Mouse (Mus musculus) Patski (cell line): ENCODE data around the gene Usp30. TPM values are rescaled to one million over a fixed set of nuclear protein-coding genes. Genes with fewer than 3 reads are reported as not detected.

Experiments
- ATAC-seq: fragments of 100-300 bp; one replicate; pipeline ENCODE4 v1.8.0; 2021
- CTCF ChIA-PET: fragments of 350-600 bp; sonication (Branson Sonifier 250); formaldehyde crosslinking; loops from one replicate; lab custom pipeline; 2022; ENCODE audit warnings: inconsistent platforms; lab: Charles Lee
- POLR2A ChIA-PET: fragments of 350-600 bp; sonication (Branson Sonifier 250); formaldehyde crosslinking; loops from one replicate; lab custom pipeline; 2022; ENCODE audit warnings: antibody characterized with exemption, inconsistent platforms; lab: Charles Lee
- DNase-seq: peaks from one replicate; pipeline ENCODE4 v3.0.0-alpha.2; 2011; ENCODE audit warnings: low read depth, low spot score
- H3K27me3 ChIP-seq: fragments of 371-371 bp; one replicate; pipeline ENCODE4 v1.5.1; 2021
- CTCF ChIP-seq: fragments of 100-300 bp; IDR thresholded peaks from one replicate; pipeline ENCODE4 v1.5.1; 2021
- in situ Hi-C: fragments of 300-500 bp; cut with MboI; formaldehyde crosslinking; loops from 3 replicates; pipeline ENCODE4 v1.11.1; 2018; ENCODE audit warnings: low pct_unique_long_range_greater_than_20kb, mixed read lengths
- polyA plus RNA-seq: library from polyadenylated mRNA; unstranded; gene quantifications from one replicate; pipeline ENCODE4 v1.2.3, GENCODE M21; 2021

Gene Usp30
- 36.2 TPM for polyA plus RNA-seq

- CTCF ChIA-PET = interaction anchor here (1.3 kb wide), 1 partner anchor 13 kb away, joined by 3 read pairs; no protein-coding TSS in a partner anchor
These were observed at the start of gene Usp30 for GRCm38 (mm10) chr5:114065161-114065560. Usp30 (plus strand) TSS chr5:114065461.

GRCm38 (mm10) chr5:114024390-114024789 lies 40.9 kb upstream of the Usp30 start:
- in situ Hi-C loops = no loop called here
- TF ChIP-seq CTCF = no peak
- POLR2A ChIA-PET = no interaction called here
- CTCF ChIA-PET = no interaction called here
- DNase-seq (no peak), ATAC-seq (no peak)
- no peaks in the 10 kb centered on the region for H3K27me3 ChIP-seq

More at GRCm38 (mm10) chr5:114065161-114065560, at the start of gene Usp30:
- DNase-seq (no peak), ATAC-seq (no peak)
- H3K27me3 ChIP-seq = no peaks in the 10 kb centered on the region
- in situ Hi-C loops = no loop called here
- POLR2A ChIA-PET = no interaction called here
- TF ChIP-seq CTCF = no peak

- in situ Hi-C loops = no loop called here
- ChIA-PET CTCF (no interaction called here), POLR2A (no interaction called here)
- TF ChIP-seq CTCF = no peak
- DNase-seq (no peak), ATAC-seq (no peak)
- H3K27me3 ChIP-seq = no peaks in the 10 kb centered on the region
These were observed 40.4 kb upstream of the Usp30 start for GRCm38 (mm10) chr5:114024885-114025284.

- ATAC-seq = no peak
- ChIA-PET CTCF (no interaction called here), POLR2A (no interaction called here)
- no peaks in the 10 kb centered on the region for H3K27me3 ChIP-seq
- in situ Hi-C loops = no loop called here
- DNase-seq = no peak
- no peak for TF ChIP-seq CTCF
These were observed 37.9 kb upstream of the Usp30 start for GRCm38 (mm10) chr5:114027217-114027944.

GRCm38 (mm10) chr5:114028111-114028510 lies 37.1 kb upstream of the Usp30 start:
- POLR2A ChIA-PET = no interaction called here
- CTCF ChIA-PET = no interaction called here

GRCm38 (mm10) chr5:114030652-114031051 lies 34.6 kb upstream of the Usp30 start:
- no peak for ATAC-seq
- no peak for TF ChIP-seq CTCF
- DNase-seq = no peak
- H3K27me3 ChIP-seq = no peaks in the 10 kb centered on the region
- in situ Hi-C loops = no loop called here
- ChIA-PET POLR2A (no interaction called here), CTCF (interaction anchor here (1.5 to 3.0 kb wide), 2 partner anchors 16 kb away, joined by 4 to 9 read pairs; no protein-coding TSS in a partner anchor)

More at GRCm38 (mm10) chr5:114028111-114028510, 37.1 kb upstream of the Usp30 start:
- in situ Hi-C loops = no loop called here
- no peaks in the 10 kb centered on the region for H3K27me3 ChIP-seq
- DNase-seq (no peak), ATAC-seq (no peak)
- no peak for TF ChIP-seq CTCF

GRCm38 (mm10) chr5:114032161-114032763 lies 33.0 kb upstream of the Usp30 start:
- no peak for TF ChIP-seq CTCF
- in situ Hi-C loops = no loop called here
- ATAC-seq = no peak

GRCm38 (mm10) chr5:114034393-114034792 lies 30.9 kb upstream of the Usp30 start:
- DNase-seq (no peak), ATAC-seq (no peak)
- ChIA-PET CTCF (interaction anchor here (1.1 kb wide), 1 partner anchor 11 kb away, joined by 3 read pairs; no protein-coding TSS in a partner anchor), POLR2A (no interaction called here)
- H3K27me3 ChIP-seq = no peaks in the 10 kb centered on the region
- in situ Hi-C loops = no loop called here
- no peak for TF ChIP-seq CTCF

More at GRCm38 (mm10) chr5:114032161-114032763, 33.0 kb upstream of the Usp30 start:
- POLR2A ChIA-PET = no interaction called here
- CTCF ChIA-PET = interaction anchor here (3.0 kb wide), 1 partner anchor 15 kb away, joined by 9 read pairs; no protein-coding TSS in a partner anchor
- no peak for DNase-seq
- no peaks in the 10 kb centered on the region for H3K27me3 ChIP-seq

GRCm38 (mm10) chr5:114035111-114035510 lies 30.1 kb upstream of the Usp30 start:
- TF ChIP-seq CTCF = no peak
- POLR2A ChIA-PET = no interaction called here
- in situ Hi-C loops = no loop called here
- peak; percentile 50 for DNase-seq
- ATAC-seq = peak; percentile 15
- no peaks in the 10 kb centered on the region for H3K27me3 ChIP-seq
- CTCF ChIA-PET = interaction anchor here (1.1 kb wide), 1 partner anchor 10 kb away, joined by 3 read pairs; no protein-coding TSS in a partner anchor

- no peak for TF ChIP-seq CTCF
- CTCF ChIA-PET = no interaction called here
- in situ Hi-C loops = no loop called here
These were observed 24.8 kb upstream of the Usp30 start for GRCm38 (mm10) chr5:114040508-114040907.

GRCm38 (mm10) chr5:114040911-114041310 lies 24.4 kb upstream of the Usp30 start:
- DNase-seq = no peak
- H3K27me3 ChIP-seq = no peaks in the 10 kb centered on the region
- no peak for TF ChIP-seq CTCF
- POLR2A ChIA-PET = no interaction called here
- in situ Hi-C loops = no loop called here
- CTCF ChIA-PET = interaction anchor here (0.8 kb wide), 1 partner anchor 12 kb away, joined by 3 read pairs; no protein-coding TSS in a partner anchor
- ATAC-seq = no peak

More at GRCm38 (mm10) chr5:114040508-114040907, 24.8 kb upstream of the Usp30 start:
- no peak for DNase-seq
- POLR2A ChIA-PET = no interaction called here
- H3K27me3 ChIP-seq = no peaks in the 10 kb centered on the region
- no peak for ATAC-seq
